Mouse (Mus musculus): Measurements from ENCODE around the gene Scg5.
A peak's percentile ranks its signal among the peaks of the same experiment; 100 is the strongest.

The Scg5 gene

DNA sequence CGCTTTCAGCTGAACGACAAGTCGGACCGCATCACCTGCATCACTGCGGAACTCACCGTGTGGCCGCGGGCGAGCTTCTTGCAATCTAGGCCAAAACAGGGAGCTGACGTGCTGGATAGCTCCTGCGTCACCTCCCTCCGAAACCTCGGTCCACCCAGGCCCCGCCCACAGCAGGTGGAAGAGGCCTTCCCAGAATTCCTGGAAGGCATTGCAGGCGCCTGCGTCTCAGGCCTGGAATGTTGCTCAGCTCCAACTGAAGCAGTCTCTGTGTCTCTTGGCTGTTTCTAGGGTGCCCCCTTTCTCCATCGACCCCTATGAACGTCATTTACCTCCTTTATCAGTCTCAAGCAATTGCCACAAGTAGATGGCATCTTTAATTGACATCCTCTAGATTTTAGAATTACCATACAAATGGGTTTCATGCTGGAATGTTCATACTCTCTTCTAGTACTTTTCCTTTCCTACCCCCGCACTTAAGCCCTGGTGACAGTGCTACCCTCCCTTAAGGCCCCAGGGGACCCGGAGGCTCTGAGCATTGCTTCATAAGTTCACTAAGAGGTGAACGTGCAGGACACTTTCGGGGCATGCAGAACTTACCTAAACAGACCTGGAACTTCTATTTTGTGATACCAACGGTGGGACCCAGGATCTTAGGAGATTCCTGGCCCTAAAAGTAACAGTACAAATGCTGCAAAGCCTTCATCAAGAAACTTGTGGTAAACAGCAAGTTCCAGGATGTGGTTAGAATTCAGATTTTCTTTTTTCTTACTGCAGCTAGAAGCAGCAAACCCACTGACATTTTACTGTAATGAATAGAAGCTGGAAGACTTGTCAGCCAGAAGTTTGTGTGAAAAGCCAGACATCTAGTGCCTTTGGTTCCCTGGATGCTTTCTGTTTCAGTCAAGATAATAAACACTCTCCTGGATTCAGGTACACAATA is at the start of gene Scg5:
TSS of gene Scg5 (minus strand) at position 179 of the 940 bp plus-strand sequence.
- peak; percentile 79 for DNase-seq (ENCODE audit: low read depth, low spot score)

GRCm38 (mm10) chr2:113870115-113870514 is 41.2 kb upstream of the Scg5 start:
- DNase-seq (ENCODE audit: low read depth, low spot score): no peak

DNA sequence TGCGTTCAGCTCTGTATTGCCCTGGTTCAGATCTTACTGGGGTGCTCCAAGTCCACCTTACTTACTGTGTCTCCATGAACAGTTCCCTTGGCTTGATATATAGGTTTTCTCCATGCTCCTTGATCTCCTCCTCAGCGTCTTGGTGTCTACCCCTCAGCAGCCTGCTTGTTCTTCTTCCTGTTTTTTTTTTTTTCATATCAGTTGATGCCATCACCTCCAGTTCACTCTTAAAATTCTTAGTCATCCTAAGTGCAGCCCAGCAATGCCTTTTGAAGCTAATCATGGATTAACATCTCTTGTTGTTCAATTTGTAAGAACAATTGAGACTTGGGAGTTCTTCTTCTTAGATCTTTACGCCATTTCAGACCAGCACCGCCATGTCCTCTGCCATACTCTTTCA is 39.5 kb upstream of the Scg5 start:
- no peak for DNase-seq (ENCODE audit: low read depth, low spot score)

DNA sequence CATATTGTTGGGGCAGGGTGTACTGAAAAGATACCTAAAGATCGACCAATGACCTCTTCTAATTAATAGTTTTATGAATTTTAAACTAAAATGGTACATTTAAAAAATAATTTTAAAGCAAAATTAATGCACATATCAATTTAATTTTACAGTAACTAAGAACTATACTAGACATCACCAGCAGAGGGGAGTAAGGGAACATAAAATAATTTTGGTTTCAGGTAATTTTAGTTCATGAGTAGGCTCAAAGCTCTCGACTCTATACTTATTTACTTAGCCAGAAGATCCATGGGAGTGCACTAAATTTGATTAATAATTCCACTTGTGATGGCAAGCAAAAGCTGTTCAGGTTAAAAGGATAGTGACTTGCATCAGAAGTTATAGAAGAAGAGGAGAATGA is 37.2 kb upstream of the Scg5 start:
- no peak for DNase-seq (ENCODE audit: low read depth, low spot score)

DNA sequence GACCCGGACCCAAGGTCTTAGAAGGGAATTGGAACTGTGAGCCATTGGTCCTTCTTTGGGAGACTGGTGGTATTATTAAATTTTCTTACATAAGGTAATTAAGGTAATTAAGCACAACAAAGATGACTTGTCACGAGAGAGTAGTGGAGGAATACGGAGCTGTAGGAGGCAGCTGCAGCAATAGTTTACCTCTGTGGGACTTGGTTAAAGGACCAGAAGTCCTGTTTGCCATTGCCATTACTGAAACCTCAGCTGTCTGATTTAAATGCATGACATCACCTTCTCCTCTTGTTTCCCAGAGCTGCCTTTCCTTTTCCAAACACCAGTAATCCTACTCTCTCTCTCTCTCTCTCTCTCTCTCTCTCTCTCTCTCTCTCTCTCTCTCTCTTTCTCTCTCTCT is 20.2 kb upstream of the Scg5 start:
- DNase-seq (ENCODE audit: low read depth, low spot score): no peak

- DNase-seq (ENCODE audit: low read depth, low spot score): peak; percentile 74
Observed at GRCm38 (mm10) chr2:113848245-113849121, 19.6 kb upstream of the Scg5 start, which contains the start of gene Arhgap11a. Arhgap11a (minus strand) TSS chr2:113848661.

GRCm38 (mm10) chr2:113847678-113848244 is 18.8 kb upstream of the Scg5 start:
- DNase-seq (ENCODE audit: low read depth, low spot score): no peak

GRCm38 (mm10) chr2:113845081-113845480 is 16.2 kb upstream of the Scg5 start:
- no peak for DNase-seq (ENCODE audit: low read depth, low spot score)

DNA sequence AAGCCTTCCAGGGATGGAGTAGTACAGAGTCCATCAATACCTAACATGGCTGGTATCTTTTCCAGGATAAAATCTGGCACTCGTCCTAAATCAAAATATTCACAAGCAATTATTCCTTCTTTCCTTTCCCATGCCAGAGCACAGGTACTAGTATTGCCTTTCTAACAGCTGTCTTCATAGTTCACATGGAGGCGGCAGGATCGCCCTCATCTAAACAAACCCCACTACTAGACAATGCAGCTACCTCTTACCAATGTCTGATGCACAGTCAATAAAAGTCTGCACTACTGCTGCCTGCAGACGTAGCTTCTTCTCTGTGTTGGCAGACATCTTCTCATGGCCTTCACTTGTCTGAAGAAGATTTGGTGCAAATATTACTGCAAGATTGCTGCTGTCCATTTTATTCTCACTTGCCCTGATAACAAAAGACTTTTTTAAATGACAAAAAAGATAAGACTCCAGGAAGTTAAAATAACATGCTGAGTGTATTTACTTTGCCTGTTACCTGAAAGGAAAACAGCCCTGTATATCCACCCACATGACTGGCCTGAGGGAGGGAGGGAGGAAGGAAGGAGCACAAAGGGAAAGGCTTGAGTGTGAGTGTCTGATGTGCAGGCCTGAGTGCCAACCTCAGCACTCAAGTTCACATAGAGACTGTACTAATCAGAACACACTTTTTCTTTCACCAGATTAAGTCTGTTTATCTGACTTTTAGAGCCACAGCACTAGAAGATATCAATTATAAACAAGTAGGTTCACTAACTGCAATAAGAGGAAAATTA is 12.9 kb upstream of the Scg5 start:
- no peak for DNase-seq (ENCODE audit: low read depth, low spot score)

DNA sequence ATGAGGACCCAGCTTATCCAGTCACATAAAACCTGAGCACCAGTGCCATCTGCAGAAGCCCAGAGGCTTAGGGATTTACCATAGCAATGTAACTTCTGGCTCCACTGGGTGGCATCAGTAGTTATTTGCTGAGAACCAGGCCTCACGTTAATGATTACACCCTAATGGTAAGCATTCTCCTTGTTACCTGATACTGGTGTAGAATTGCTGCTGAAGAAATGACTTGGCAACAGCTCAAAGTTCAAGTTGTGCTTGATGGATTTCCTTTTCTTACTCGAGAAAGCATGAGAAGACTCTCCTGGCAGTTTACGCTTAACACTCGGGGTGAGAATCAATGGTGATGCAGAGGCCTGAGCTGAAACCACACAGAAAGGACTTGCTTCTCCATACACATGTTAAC is 10.6 kb upstream of the Scg5 start:
- DNase-seq (ENCODE audit: low read depth, low spot score): no peak

- DNase-seq (ENCODE audit: low read depth, low spot score): no peak
Observed at GRCm38 (mm10) chr2:113835219-113835618, 6.3 kb upstream of the Scg5 start.

DNA sequence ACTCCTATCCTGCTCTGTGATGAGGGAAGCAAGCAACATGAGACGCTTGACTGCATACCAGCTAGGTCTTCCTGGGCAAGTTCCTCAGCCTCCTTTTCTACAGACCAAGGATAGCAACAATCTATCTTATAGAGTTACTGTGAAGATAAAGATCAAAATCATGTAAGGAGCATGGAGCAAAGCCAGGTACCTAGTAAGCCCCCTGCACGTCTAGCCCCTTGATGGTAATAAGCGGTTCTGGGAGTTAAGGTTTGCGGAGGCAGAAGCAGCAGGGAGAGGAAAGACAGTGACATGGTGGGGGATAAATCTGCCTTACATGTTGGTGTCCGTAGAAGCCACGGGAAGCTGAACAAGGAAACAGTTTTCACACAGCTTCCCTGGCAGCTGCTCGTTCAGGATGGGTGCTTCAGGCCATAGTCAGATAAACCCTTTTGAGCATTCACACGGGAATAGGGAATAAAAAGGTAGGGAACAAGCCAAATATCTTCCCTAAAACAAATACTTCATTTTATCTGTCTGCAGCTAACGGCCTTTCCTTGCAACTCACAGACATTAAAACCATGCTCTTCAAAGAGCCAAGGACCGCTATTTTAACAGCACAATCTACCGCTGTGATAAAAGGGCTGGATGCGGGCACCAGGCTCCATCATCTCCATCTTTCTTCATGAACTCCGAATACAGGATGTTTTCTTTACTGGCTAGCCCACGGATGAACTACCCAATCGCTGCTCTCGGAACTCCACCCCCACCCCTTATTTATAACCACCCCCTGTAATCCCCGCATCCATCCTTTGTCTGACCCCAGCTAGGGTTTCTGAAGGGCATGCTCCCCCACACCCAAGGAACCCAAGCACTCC is 607 bp downstream of the Scg5 start:
- no peak for DNase-seq (ENCODE audit: low read depth, low spot score)

GRCm38 (mm10) chr2:113823909-113824308 is 5.0 kb downstream of the Scg5 start:
- peak; percentile 36 for DNase-seq (ENCODE audit: low read depth, low spot score)

GRCm38 (mm10) chr2:113822367-113822766 is 6.6 kb downstream of the Scg5 start:
- no peak for DNase-seq (ENCODE audit: low read depth, low spot score)

DNA sequence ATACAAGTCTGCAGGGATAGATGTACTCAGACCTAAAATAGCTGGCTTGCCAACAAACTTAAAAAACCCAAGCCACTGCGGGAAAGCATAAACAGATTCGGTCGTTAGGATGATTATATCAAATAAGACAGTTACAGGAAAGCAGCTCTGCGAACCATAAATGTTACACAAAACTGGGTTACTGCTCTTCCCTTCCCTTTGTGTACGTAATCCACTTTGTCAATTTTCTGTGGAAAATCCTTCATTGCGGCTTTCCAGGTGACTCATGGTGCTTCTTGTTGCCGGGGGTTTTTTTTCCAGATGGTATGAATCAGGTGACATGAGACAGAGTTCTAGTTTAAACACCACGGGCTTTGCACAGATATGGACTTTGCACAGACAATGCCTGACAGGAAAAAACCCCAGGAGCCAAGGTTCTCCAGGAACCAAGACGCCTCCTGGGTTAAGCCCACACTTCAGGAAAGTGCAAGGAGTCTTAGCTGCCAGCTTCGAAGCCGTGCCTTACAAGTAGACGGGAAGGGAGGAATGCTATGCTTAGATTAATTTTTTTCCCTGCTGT is 7.7 kb downstream of the Scg5 start:
- no peak for DNase-seq (ENCODE audit: low read depth, low spot score)

- DNase-seq (ENCODE audit: low read depth, low spot score): no peak
Observed at GRCm38 (mm10) chr2:113820117-113820516, 8.8 kb downstream of the Scg5 start.

- no peak for DNase-seq (ENCODE audit: low read depth, low spot score)
Observed at GRCm38 (mm10) chr2:113817681-113818606, 11.0 kb downstream of the Scg5 start.

GRCm38 (mm10) chr2:113807640-113808039 is 21.3 kb downstream of the Scg5 start:
- no peak for DNase-seq (ENCODE audit: low read depth, low spot score)

Measured in WW6 (cell line).